Mouse (Mus musculus) layer of hippocampus, adult 2 months (tissue): ENCODE data around the gene Cd24a. TPM values are rescaled to one million over a fixed set of nuclear protein-coding genes. Genes with fewer than 3 reads are reported as not detected.
A peak's percentile ranks its signal among the peaks of the same experiment; 100 is the strongest.

Source experiments
- DNase-seq, 2 experiments: peaks; one replicate each; pipeline ENCODE4 v3.0.0; 2022; ENCODE audit warnings: low spot score in 2 of 2
- H3K27ac ChIP-seq: fragments of 200-600 bp; 2 replicates; pipeline ENCODE4 v1.8.1; 2022
- H3K4me3 ChIP-seq: fragments of 200-600 bp; 2 replicates; pipeline ENCODE4 v1.8.1; 2022; ENCODE audit warnings: mild to moderate bottlenecking
- CTCF ChIP-seq: fragments of 200-600 bp; conservative IDR thresholded peaks from 2 replicates; pipeline ENCODE4 v1.8.1; 2022; ENCODE audit warnings: antibody characterized with exemption, mild to moderate bottlenecking, moderate library complexity
- total RNA-seq, 2 experiments: library from RNA; stranded (reverse); gene quantifications; 2 replicates each; pipeline ENCODE4 v1.2.3; 2021

The Cd24a gene
- total RNA-seq, 2 experiments from 2014 or later = 7.3 to 10.2 TPM

GRCm38 (mm10) chr10:43619939-43620338, 41.9 kb downstream of the Cd24a start:
- Histone ChIP-seq H3K27ac (no peak overlapping the region), H3K4me3 (no peak overlapping the region)
- DNase-seq = no peak
- no peak for TF ChIP-seq CTCF

- Histone ChIP-seq H3K4me3 (no peak overlapping the region), H3K27ac (no peak overlapping the region)
- TF ChIP-seq CTCF = no peak
- no peak for DNase-seq
These were observed 45.4 kb downstream of the Cd24a start for GRCm38 (mm10) chr10:43623510-43623909.

GRCm38 (mm10) chr10:43624362-43624761, 46.3 kb downstream of the Cd24a start:
- Histone ChIP-seq H3K4me3 (no peak overlapping the region), H3K27ac (no peak overlapping the region)
- no peak for DNase-seq
- no peak for TF ChIP-seq CTCF

GRCm38 (mm10) chr10:43624791-43625398, 46.8 kb downstream of the Cd24a start:
- Histone ChIP-seq H3K4me3 (no peak overlapping the region), H3K27ac (no peak overlapping the region)
- no peak for DNase-seq
- no peak for TF ChIP-seq CTCF

GRCm38 (mm10) chr10:43625578-43625977, 47.5 kb downstream of the Cd24a start:
- Histone ChIP-seq H3K27ac (no peak overlapping the region), H3K4me3 (no peak overlapping the region)
- DNase-seq = no peak
- no peak for TF ChIP-seq CTCF

- no peak overlapping the region for H3K27ac ChIP-seq
- DNase-seq = no peak
- no peak for TF ChIP-seq CTCF
- H3K4me3 ChIP-seq = no peak overlapping the region
These were observed 51.1 kb downstream of the Cd24a start for GRCm38 (mm10) chr10:43629216-43629615.

- TF ChIP-seq CTCF = no peak
- Histone ChIP-seq H3K27ac (no peak overlapping the region), H3K4me3 (no peak overlapping the region)
- no peak for DNase-seq
These were observed 51.8 kb downstream of the Cd24a start for GRCm38 (mm10) chr10:43629857-43630256.

GRCm38 (mm10) chr10:43630634-43631033, 52.5 kb downstream of the Cd24a start:
- DNase-seq = no peak
- H3K27ac ChIP-seq = no peak overlapping the region
- H3K4me3 ChIP-seq = no peak overlapping the region
- TF ChIP-seq CTCF = no peak

GRCm38 (mm10) chr10:43631049-43631448, 53.0 kb downstream of the Cd24a start:
- no peak for TF ChIP-seq CTCF
- H3K27ac ChIP-seq = no peak overlapping the region
- DNase-seq = peak in 1 of 2 experiments; percentile 54

GRCm38 (mm10) chr10:43631639-43632354, 53.7 kb downstream of the Cd24a start:
- TF ChIP-seq CTCF = no peak
- Histone ChIP-seq H3K27ac (peak overlapping the region; percentile 32; the same call in 1 of the 2 replicates), H3K4me3 (no peak overlapping the region)
- no peak for DNase-seq

More at GRCm38 (mm10) chr10:43631049-43631448, 53.0 kb downstream of the Cd24a start:
- no peak overlapping the region for H3K4me3 ChIP-seq

GRCm38 (mm10) chr10:43633117-43633516, 55.0 kb downstream of the Cd24a start:
- TF ChIP-seq CTCF = no peak
- Histone ChIP-seq H3K27ac (no peak overlapping the region), H3K4me3 (no peak overlapping the region)
- DNase-seq = no peak

Other genes with a start within 250 kb of the Cd24a start
- gene Bend3, start 99.5 kb upstream of the Cd24a start, total RNA-seq = 1 to 10 TPM; 5.2 to 6.2 TPM
- 10 to 100 TPM; 12.5 to 12.7 TPM for gene Gm9803, start 54.2 kb upstream of the Cd24a start, total RNA-seq
- 10 to 100 TPM; 41.3 to 44.9 TPM for gene 1700021F05Rik, start 37.3 kb upstream of the Cd24a start, total RNA-seq